Mouse (Mus musculus) embryonic fibroblast, embryonic 13.5 days (primary cell): ENCODE results near the gene Atp6v1g2.

Experiments used
- CTCF ChIP-seq: IDR thresholded peaks from 2 replicates; pipeline ENCODE4 v1.5.1; 2011; ENCODE audit warnings: mild to moderate bottlenecking, control low read depth, low read length, moderate library complexity, borderline replicate concordance; ENCODE audit not compliant: insufficient read depth
- POLR2A ChIP-seq: IDR thresholded peaks from 2 replicates; pipeline ENCODE4 v1.6.1; 2011; ENCODE audit warnings: low read depth, mild to moderate bottlenecking, control low read depth, low read length, moderate library complexity

GRCm38 (mm10) chr17:35187345-35187744, 46.1 kb upstream of the Atp6v1g2 start:
- TF ChIP-seq POLR2A = no peak
- no peak for TF ChIP-seq CTCF
